Mouse (Mus musculus) CH12F3 (cell line): ENCODE results near the gene Myrf.

Source experiments
- in situ Hi-C: fragments of 300-500 bp; cut with MboI; formaldehyde crosslinking; loops from 2 replicates; pipeline ENCODE4 v1.14.3; 2020; ENCODE audit warnings: low sequenced_read_pairs

The Myrf gene

DNA sequence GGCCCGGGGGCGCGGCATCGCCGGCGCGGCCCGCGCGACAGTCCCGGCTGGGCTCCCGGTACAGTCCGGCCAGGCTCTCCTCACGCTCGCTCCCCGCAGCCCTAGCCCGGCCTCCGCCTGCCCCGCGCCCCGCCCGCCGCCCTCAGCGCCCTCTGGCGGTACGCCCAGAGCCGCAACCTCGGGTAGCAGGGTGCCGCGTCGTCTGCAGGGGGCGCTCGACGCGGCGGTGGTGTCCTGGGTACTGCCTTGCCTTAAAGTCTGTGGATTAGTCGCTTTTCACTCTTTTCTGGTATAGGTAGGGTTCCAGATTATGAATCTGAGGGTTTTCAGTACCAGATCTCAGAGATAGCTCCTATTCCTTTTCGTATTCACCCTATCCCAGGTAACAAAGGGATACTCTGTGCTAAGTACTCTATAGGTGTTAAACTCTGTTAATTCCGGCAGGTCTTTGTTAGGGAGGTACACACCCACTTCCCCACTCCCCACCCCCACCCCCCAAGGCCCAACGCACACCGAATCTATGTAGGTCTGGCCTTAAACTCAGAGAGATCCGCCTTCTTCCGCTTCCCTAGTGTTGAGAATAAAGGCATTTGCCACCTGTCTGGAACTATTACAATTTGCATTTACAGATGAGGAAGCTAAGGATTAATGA is at the start of gene Myrf:
Gene Myrf, minus strand, starts transcription at position 95 of the 652 bp plus-strand sequence.
- in situ Hi-C loops = no loop called here

DNA sequence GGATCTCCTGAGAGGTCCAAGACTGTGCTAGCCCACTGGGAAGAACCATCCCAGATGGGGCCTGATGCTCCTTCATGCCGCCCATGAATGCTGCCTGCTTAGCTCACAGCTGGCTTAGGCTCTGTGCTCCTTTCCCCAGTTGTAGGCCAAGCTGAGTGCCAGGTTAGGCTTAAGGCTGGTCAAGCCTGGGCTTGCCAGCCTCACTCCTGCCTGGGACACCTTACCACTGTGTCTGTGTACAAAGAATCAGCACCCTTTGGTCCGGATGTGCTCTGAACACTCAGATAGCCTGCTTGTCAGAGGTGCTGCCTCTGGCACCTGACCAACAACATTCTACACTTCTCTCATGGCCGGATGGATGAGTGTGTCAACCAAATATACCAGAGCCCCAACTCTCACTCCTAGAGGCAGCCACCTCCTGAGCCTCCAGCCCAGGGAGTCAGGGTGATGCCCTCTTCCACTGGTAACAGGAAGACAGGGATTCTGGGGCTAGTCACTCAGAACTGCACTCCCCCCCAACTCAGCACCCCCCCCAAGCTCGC is 49.1 kb upstream of the Myrf start:
- in situ Hi-C loops = no loop called here

DNA sequence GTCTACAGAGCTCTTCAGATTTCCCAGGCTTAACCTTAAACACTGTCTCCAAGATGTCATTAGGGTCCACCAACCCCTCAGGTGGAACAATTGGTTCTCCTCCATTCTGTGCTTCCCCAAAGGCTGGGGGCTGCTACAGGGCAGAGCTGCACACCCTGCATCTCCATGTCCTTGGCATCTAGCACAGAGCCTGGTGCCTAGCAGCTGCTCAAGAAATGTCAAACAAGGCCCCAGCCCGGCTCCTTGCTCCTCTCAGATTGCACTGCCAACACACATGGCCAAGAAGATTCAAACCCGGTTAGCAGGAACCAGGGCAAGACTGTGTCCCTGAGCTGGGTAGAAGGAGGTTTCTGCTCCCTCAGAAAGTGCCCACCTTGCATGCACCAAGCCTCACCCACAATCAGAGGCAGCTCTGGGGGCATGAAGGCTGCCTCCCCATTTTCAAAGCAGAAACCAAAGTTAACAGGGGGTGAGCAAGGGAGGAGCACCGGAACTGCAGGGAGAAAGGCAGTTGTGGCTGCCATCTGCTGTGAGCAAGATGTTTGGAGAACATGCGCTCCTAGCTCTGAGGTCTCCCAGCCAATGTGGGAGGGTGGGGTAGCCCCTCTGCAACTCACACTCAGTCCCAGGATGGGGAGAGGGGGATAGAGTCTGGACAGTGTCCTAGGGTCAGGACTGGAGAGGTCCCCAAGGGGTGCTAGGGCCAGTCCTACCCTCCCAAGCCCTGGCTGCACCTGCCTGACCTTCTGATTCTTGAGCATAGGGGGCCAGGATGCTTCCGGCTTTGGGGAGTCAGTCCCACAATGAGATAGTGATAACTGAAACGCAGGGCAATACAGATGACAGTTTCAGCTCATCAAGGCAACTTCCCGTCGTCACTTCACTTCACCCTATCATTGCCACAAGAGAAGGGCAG is 47.8 kb upstream of the Myrf start:
- in situ Hi-C loops = no loop called here

DNA sequence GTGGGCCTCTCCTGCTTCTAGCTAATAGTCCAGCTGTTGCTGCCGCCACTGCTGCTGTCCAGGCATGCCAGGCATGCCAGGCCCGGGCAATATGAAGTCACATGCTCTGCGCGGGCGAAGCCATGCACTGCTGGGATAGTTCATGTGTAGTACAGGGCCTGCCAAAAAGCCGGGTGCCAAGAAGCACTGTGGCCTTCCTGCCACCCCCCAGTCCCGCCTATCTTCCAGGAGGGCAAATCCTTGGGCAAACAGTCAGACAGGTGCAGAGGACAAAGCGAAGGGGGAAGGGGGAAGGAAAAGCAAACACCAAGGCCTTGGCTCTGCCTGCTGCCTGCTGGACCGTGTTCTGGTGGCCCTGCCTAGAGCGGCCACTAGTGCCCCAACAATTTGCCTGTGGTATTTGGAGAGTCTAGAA is 45.9 kb upstream of the Myrf start:
- in situ Hi-C loops = no loop called here

DNA sequence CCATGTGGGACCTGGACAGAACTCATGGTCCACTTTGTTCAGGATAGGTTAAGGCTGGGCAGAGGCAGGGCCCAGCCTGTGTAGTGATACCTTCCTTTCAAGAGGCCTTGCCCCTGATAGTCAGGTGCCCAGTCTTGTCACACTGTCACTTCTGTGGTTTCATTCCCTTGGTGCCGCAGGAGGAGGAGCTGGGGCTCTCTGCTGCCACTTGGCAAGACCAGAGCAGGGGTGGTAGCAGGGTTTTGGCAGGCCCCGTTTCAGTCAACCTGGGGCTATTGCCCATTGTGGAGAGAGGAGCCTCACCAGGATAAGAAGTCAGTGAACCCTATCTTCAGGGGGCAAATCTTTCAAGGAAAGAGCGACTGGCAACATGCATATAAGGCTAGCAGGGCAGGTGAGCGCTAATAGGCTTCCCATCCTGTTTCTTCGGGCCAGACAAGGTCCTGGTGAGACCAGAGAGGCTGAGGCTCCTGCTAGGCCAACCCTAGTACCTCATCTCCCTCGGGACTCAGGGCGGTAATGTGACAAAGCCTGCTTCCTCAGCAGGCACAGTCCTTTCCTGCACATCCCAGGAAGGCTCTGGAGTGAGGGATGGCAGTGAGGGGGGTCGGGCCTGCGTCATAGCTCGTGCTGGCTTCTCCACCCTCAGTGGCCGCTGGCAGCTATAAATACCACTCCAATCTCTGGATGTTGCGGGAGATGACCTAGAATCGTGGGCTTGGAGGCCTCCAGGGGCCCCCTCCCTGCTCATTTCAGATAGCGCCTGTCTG is 40.4 kb upstream of the Myrf start:
- in situ Hi-C loops = no loop called here

DNA sequence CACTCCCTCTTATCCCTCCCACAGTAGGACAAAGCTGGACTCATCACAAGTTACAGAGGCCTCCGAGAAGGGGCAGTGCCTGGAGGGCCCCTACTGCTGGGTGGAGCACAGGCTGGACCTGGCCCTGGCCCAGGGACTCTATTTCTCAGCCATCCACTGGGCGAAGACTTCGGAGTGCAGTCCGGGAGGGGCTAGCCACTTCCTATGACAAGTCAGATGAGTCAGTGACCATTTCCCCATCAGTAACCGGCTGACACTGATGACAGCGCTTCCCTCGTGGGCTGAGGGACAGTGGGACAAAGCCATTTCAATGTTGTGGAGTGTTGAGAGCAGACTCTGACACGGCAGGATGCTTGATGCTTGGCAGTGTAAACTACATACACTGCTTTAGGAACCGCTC is 39.1 kb upstream of the Myrf start:
- in situ Hi-C loops = no loop called here

DNA sequence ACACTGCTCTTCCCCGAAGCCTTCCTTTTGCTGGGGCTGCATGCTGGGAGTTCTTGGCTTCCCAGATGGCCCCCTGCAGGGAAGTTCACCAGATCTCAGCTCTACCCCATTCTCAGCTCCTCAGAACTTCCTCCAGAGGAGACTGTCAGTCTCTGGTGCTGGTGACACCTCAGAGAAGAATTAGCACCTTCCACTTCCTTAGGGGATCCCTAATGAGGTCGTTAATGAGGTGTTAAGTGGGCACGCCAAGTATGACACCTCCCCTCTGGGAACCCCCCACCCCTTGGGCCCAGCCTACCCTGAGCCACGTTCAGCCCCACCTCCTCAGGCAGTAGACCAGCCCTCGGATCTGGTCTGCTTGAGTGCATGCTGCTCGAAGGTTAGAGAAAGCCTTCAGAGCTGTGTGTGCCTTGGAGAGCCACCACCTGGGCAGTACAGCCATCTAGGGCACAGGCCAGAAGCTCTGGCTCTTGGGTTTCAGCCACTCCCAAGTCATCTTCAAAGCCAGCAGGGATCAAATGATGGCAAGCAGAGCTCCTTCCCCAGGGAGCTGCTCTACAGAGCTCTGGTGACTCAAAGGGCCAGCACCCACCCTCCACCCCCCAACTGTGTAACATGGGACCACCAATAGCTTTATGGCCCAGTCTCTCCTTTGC is 38.2 kb upstream of the Myrf start:
- in situ Hi-C loops = no loop called here

DNA sequence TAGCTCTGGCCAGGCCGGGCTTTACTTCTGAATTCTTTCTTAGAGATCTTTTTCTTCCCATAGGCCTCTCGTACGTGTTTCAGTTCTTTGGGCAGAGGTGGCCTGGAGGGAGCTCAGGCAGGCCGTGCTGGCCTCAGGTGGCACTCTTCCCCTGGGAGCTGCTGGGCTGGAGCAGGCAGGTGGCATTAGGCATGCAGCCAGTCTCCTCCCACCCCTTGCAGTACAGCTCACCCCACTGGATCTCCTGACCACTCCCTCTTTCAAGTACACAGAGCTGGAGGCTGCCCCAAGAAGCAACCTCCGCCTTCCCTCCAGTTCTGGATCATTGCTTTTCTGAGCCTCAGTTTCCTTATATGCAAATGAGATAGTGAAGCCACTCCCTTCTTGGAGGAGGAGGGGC is 37.2 kb upstream of the Myrf start:
- in situ Hi-C loops = no loop called here

DNA sequence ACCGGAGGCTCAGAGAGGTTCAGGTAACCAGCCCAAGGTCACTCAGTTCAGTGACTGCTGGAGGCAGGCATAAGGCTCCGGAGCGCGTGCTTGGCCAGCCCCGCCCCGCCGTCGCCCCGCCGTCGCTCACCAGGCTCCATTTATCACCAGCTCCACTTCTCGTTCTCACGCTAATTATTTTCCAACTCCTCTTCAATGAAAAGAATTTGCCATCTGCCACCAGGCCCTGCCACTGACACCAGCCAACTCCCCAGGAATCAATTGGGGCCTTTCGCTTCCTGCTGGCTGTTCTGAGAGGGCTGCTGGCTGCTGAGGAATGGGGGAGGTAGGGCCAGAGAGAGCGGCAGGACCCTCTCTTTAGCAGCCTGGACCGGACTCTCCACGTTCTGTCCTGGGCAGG is 36.8 kb upstream of the Myrf start:
- in situ Hi-C loops = no loop called here

DNA sequence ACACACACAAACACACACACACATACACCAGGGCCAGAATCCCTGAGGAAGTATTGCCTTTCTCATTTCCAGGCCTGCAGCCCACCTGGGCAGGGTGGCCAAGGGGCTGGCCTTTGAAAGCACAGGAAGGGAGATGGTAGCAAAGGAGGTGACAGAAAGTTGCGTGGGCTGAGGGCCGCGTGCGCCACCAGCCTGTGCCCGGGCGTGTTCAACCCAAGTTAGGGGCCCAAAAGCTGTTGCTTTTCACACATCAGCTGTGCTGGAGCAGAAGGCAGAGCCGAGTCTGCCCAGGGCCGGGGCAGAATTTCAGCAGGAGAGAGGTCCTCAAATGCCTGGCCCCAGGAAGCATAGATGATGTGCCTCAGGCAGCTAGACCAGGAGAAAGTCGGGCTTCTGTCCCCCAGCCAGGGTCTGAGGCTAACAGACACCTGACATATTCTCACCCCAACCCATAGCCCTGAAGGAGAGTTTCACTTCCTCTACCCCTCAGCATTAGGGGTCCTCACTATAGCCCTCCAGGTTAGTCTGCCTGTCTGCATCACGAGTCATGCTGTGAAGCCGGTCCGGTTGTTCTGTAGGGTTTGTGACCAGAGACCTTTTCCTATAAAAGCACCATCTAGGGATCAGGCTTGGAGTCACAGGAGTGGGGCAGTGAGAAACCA is 36.1 kb upstream of the Myrf start:
- in situ Hi-C loops = no loop called here

DNA sequence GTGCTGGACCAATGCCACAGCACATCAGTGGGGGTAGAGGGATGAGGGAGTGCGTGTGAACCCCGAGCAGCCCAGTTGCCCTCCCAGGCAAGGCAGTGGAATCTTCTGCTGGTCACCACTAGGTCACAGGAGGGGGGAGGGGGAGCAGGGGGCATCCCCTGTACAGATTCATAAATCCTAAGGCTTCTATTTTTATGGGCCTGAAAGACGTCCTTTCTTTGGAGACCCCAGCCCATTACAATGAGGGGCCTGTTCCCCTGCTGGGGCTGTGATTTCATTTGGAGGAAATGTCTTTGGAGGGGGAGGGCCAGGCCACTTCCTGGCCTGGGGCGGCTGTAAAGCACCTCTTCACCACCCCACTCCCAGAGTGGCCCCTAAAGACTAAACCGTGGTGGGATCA is 33.5 kb upstream of the Myrf start:
- in situ Hi-C loops = no loop called here

DNA sequence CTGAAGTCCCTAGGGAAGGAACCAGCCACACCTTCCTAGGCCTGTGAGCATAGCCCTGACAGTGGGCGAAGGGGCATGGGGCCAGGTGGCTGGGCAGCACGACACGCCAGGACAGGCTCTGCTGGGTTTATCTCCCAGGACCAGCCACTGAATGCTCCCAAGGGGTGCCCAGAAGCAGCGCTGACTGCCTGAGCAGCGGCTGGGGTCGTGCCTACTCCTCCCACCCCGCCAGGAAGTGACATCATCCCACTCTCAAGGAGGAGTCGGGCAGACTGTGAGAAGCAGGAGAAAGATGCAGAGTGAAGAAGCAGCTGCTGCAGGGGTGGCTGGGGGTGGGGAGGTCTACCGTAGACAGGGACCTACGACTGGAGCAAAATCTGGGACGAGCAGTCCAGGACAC is 32.2 kb upstream of the Myrf start:
- in situ Hi-C loops = no loop called here

DNA sequence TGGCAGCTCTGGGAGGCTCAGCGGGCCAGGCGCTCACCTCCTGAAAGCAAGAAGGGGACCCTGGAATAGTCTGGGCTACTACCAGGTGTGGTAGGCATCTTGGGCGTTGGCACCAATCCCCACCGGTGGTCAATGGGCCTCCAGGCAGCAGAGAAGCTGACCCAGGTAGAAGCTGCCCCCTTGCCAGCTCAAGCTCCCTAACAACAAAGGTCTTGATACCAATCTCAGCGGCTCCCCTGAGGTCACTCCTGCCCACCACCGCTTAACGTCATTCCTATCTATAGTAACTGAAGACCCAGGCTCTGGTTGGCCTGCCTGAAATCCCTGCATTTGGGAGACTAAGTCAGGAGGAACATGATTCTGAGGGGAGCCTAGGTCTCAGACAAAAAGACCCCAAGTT is 31.0 kb upstream of the Myrf start:
- in situ Hi-C loops = no loop called here

DNA sequence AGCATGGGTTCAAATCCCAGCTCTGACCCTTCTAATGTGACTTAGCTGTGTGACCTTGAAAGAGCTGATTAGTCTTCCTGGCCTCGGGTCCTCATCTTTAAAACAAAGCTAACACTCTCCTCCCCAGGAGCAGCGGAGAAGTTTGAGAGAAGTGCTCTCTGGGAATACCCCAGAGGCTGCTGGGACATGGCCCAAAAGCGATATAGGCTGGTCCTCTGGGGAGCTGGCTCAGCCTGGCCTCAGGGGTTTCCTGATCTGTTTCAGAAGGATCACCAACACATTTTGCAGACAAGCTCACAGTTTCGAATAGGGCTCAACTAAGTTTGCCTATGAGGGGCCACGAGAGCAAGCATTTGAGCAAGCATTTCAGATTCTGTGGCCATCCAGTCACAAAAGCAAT is 29.8 kb upstream of the Myrf start:
- in situ Hi-C loops = no loop called here

DNA sequence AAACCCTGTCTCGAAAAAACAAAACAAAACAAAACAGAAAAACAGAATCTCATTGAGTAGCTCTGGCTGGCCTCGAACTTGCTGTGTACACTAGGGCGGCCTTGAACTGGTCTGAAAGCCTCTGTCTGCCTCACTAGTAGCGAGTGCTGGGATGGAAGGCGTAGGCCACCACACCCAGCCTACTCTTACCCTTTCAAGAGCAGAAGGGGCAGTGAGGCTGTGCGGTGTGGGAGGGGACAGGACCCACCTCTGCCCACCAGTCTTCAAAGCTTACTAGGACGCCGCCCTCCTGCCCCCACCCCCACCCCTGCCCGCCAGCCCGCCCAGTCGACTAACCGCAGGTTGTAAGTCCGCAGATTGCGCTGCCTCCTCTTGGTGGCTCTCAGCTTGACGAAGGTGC is 28.3 kb upstream of the Myrf start:
- in situ Hi-C loops = loop anchor here (10.0 kb wide), 1 partner anchor 216 kb away; the partner anchor contains the start of gene Ppp1r32

DNA sequence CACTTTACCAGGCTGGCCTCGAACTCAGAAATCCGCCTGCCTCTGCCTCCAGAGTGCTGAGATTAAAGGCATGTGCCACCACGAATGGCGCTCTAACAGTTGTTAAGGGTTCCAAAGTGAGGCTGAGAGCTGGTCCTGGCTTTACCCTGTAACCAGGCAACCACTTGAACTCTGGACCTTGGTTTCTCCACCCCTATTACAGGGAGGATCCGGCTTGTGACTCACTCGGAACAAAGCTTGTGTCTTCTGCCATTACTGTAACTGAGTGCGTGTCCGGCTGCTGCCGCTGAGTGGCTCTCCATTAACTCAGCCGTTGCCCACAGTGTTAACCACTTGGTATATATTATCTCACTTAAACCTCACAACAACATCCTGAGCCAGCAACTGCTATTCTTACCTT is 27.4 kb upstream of the Myrf start:
- in situ Hi-C loops = loop anchor here (10.0 kb wide), 1 partner anchor 217 kb away; the partner anchor contains the start of gene Ppp1r32

DNA sequence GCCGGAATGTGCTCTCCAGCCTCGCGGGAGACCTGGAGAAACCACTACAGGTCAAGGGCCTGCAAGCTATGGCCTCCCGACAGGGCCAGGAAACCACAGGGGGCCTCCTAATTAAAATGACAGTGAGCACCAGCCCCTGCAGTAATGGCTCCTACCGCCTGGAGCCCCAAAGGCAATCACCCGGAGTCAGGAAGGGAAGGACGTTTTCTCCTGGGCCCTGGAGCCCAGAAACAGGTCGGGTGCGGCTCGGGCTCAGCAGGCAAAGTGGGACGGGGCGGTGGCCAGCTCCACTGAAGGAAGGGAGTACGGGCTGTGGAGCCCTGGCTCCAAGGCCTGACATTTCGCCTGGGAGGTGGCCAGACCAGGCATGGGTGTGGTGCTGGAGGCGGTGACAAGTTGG is 26.5 kb upstream of the Myrf start:
- in situ Hi-C loops = loop anchor here (10.0 kb wide), 1 partner anchor 218 kb away; the partner anchor contains the start of gene Ppp1r32

DNA sequence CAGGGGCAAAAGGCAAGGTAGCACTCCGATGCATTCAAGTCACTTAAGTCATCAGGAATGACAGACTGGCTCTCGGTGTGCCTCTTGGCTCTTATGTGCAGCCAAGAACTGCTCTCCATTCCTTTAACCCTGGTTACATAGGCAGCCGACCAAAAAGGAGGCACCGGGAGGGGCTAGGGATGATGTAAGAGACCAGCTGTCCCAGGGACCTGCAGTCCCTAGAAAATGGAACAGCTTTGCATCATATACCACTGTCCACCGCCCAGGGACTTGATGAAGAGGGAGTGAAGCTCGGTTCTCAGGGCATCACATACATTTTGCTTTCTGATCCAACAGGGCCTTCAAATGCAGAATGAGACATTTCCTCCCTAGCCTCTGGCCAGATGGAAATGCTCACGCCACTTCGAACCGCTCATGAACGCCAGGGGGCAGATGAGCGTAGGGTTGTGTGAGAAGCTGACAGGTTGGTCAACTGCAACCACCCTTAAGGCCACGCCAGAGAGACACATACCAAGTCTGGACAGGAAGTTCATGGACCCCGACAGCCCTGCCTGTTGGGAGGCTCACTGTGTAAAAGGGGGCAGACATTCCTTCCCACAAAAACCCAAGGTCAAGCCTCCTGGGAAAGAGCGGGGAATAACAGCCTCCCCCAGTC is 25.8 kb upstream of the Myrf start:
- in situ Hi-C loops = loop anchor here (10.0 kb wide), 1 partner anchor 218 kb away; the partner anchor contains the start of gene Ppp1r32

DNA sequence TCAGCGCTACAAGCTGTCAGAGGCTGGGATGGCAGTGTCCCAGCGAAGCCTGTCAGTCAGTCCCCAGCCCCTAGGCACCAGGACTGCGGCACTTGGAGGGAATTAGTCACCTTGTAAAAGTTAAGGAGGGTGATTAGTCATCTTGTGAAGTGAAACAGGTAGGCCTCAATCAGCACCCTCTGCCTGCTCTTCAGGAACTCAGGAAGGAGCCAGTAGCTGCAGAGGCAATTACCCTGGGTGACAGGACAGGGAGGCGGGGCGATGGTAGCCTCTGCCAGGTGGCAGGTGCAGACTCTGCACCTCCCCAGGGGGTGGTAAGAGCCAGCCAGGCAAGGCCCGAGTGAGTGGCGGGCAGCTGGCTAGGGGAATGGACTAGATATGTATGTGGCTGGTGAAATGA is 20.8 kb upstream of the Myrf start:
- in situ Hi-C loops = loop anchor here (10.0 kb wide), 1 partner anchor 223 kb away; the partner anchor contains the start of gene Ppp1r32
